Mouse (Mus musculus) stomach, postnatal 0 days (tissue): ENCODE data around the gene Atp4b. TPM values are rescaled to one million over a fixed set of nuclear protein-coding genes. Genes with fewer than 3 reads are reported as not detected.

Experiments
- ATAC-seq: fragments of 200-750 bp; cut with Nextera tagmentation; 2 replicates; pipeline ENCODE4 v1.8.0; 2017; ENCODE audit not compliant: low FRiP score, low TSS enrichment
- DNase-seq: peaks from one replicate; pipeline ENCODE4 v3.0.0-alpha.2; 2016; ENCODE audit warnings: low spot score
- H3K27ac ChIP-seq: fragments of 300-500 bp; sonication (generic); replicated peaks from 2 replicates; pipeline ENCODE4 v1.5.1; 2014; ENCODE audit warnings: mild to moderate bottlenecking, control low read depth
- H3K27me3 ChIP-seq: fragments of 300-500 bp; sonication (generic); 2 replicates; pipeline ENCODE4 v1.6.1; 2014; ENCODE audit warnings: low read length; ENCODE audit not compliant: control insufficient read depth, insufficient read depth
- H3K36me3 ChIP-seq: fragments of 300-500 bp; sonication (generic); 2 replicates; pipeline ENCODE4 v1.6.1; 2014; ENCODE audit warnings: low read length, mixed read lengths; ENCODE audit not compliant: control insufficient read depth, insufficient read depth
- H3K4me1 ChIP-seq: fragments of 300-500 bp; sonication (generic); replicated peaks from 2 replicates; pipeline ENCODE4 v1.6.1; 2014; ENCODE audit warnings: antibody characterized with exemption; ENCODE audit not compliant: control insufficient read depth, insufficient read depth
- H3K4me2 ChIP-seq: fragments of 300-500 bp; sonication (generic); replicated peaks from 2 replicates; pipeline ENCODE4 v1.6.1; 2014; ENCODE audit warnings: low read depth, mild to moderate bottlenecking, control low read depth, moderate library complexity
- H3K4me3 ChIP-seq: fragments of 300-500 bp; sonication (generic); 2 replicates; pipeline ENCODE4 v1.5.1; 2014; ENCODE audit warnings: low read depth, low read length, control low read depth
- H3K9ac ChIP-seq: fragments of 300-500 bp; sonication (generic); 2 replicates; pipeline ENCODE4 v1.6.1; 2014; ENCODE audit warnings: mild to moderate bottlenecking, low read length, control low read depth, mixed read lengths
- H3K9me3 ChIP-seq: fragments of 300-500 bp; sonication (generic); 2 replicates; pipeline ENCODE4 v1.6.1; 2016; ENCODE audit warnings: low read length; ENCODE audit not compliant: control insufficient read depth
- CTCF ChIP-seq: IDR thresholded peaks from 2 replicates; pipeline ENCODE4 v1.5.1; 2016; ENCODE audit warnings: antibody characterized with exemption, low read depth, mild to moderate bottlenecking, moderate library complexity
- EP300 ChIP-seq: optimal IDR thresholded peaks from 2 replicates; pipeline ENCODE3; 2016; ENCODE audit warnings: antibody characterized with exemption
- WGBS: fragments of 180-500 bp; shearing (Covaris S2); extraction: QIAGEN DNeasy Blood & Tissue Kit; methylation state at CpG from one replicate; pipeline ENCODE4 v1.1.7; 2014; 5-methylcytosine and 5-hydroxymethylcytosine counted together
- polyA plus RNA-seq: library from polyadenylated mRNA; unstranded; fragments of >200 nt; fragmentation: Nextera tagmentation; extraction: Ambion mirVana; gene quantifications from 2 replicates; pipeline ENCODE4 v1.2.1, GENCODE M21; 2015

Gene Atp4b
- polyA plus RNA-seq, 1 experiment from 2014 or later: 776 TPM

- TF ChIP-seq EP300 (no peak), CTCF (no peak)
- Histone ChIP-seq H3K9ac (no peak overlapping the region), H3K27me3 (no peaks in the 10 kb centered on the region), H3K36me3 (peaks cover 13% of the 10 kb centered on the region), H3K27ac (no peak overlapping the region), H3K9me3 (no peaks in the 10 kb centered on the region), H3K4me2 (no peak overlapping the region), H3K4me3 (no peak overlapping the region), H3K4me1 (no peaks in the 10 kb centered on the region)
- 90% methylated on average over 4 of the region's 4 CpGs for WGBS
- ATAC-seq (no peak), DNase-seq (no peak)
Measured at GRCm38 (mm10) chr8:13343134-13343533, 53.5 kb downstream of the Atp4b start.

- Histone ChIP-seq H3K27me3 (no peaks in the 10 kb centered on the region), H3K4me2 (no peak overlapping the region), H3K9me3 (no peaks in the 10 kb centered on the region), H3K36me3 (peaks cover 9% of the 10 kb centered on the region), H3K27ac (no peak overlapping the region), H3K9ac (no peak overlapping the region), H3K4me3 (no peak overlapping the region), H3K4me1 (no peaks in the 10 kb centered on the region)
- no peak for DNase-seq
- WGBS: 74% methylated on average over 2 of the region's 2 CpGs
- TF ChIP-seq CTCF (no peak), EP300 (no peak)
- no peak for ATAC-seq
Measured at GRCm38 (mm10) chr8:13342340-13342739, 54.3 kb downstream of the Atp4b start.

DNA sequence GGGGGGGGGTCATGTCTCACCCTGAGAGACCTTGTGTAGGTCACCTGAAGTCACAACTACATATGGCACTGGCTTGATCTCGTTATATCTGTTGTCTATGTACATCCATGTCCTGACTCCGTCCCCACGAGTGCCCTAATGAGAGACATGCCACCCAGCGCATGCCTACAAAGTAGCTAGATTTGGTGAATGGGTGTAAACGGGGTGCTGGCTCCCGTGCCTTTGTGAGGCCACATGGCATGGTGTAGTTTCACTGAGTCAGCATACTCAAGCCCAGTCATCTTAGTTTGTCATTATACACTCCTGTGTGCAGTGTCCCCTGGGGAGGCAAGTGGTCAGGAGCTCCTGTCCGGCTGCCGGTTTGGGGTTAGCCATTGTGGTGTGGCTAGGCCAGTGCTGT is 56.0 kb downstream of the Atp4b start:
- H3K27me3 ChIP-seq: no peaks in the 10 kb centered on the region
- 80% methylated on average over 8 of the region's 8 CpGs for WGBS
- H3K4me1 ChIP-seq: no peaks in the 10 kb centered on the region
- H3K4me2 ChIP-seq: no peak overlapping the region
- H3K27ac ChIP-seq: no peak overlapping the region
- no peak for ATAC-seq
- TF ChIP-seq EP300 (no peak), CTCF (no peak)
- no peak overlapping the region for H3K9ac ChIP-seq
- H3K36me3 ChIP-seq: peaks cover 3% of the 10 kb centered on the region; the same call in 1 of the 2 replicates
- H3K9me3 ChIP-seq: no peaks in the 10 kb centered on the region
- no peak overlapping the region for H3K4me3 ChIP-seq
- no peak for DNase-seq

GRCm38 (mm10) chr8:13339646-13339990 is 57.0 kb downstream of the Atp4b start:
- no peak overlapping the region for H3K27ac ChIP-seq
- peak overlapping the region; percentile 94 for H3K4me2 ChIP-seq
- H3K4me3 ChIP-seq: peak overlapping the region; percentile 70
- 3% methylated on average over 11 of the region's 11 CpGs for WGBS
- no peaks in the 10 kb centered on the region for H3K27me3 ChIP-seq
- H3K4me1 ChIP-seq: no peaks in the 10 kb centered on the region
- DNase-seq (no peak), ATAC-seq (no peak)
- H3K36me3 ChIP-seq: peaks cover 3% of the 10 kb centered on the region; the same call in 1 of the 2 replicates
- H3K9ac ChIP-seq: peak overlapping the region; percentile 97; the same call in 1 of the 2 replicates
- no peak for TF ChIP-seq EP300
- TF ChIP-seq CTCF: no peak
- H3K9me3 ChIP-seq: no peaks in the 10 kb centered on the region

GRCm38 (mm10) chr8:13338901-13339645 is 57.6 kb downstream of the Atp4b start:
- peak overlapping the region; percentile 70 for H3K4me3 ChIP-seq
- H3K27me3 ChIP-seq: no peaks in the 10 kb centered on the region
- peak; percentile 42 for DNase-seq
- peak overlapping the region; percentile 97 for H3K9ac ChIP-seq
- peaks cover under 1% of the 10 kb centered on the region; the same call in 1 of the 2 replicates for H3K36me3 ChIP-seq
- H3K4me1 ChIP-seq: no peaks in the 10 kb centered on the region
- peak overlapping the region; percentile 83 for H3K27ac ChIP-seq
- H3K4me2 ChIP-seq: peak overlapping the region; percentile 94
- TF ChIP-seq CTCF (no peak), EP300 (no peak)
- no peaks in the 10 kb centered on the region for H3K9me3 ChIP-seq
- ATAC-seq: peak; percentile 58
- under 1% methylated on average over 60 of the region's 70 CpGs for WGBS

GRCm38 (mm10) chr8:13338255-13338860 is 58.3 kb downstream of the Atp4b start, which contains the start of gene Tfdp1:
Gene Tfdp1 (plus strand): TSS chr8:13338751.
- peak within 1 kb of the TSS; percentile 83 for H3K27ac ChIP-seq
- H3K4me1 ChIP-seq: no peaks in the 10 kb centered on the region
- peak within 1 kb of the TSS; percentile 94 for H3K4me2 ChIP-seq
- ATAC-seq (peak; percentile 92), DNase-seq (peak; percentile 87)
- TF ChIP-seq EP300 (no peak), CTCF (no peak)
- H3K36me3 ChIP-seq: no peaks in the 10 kb centered on the region
- peak within 1 kb of the TSS; percentile 97 for H3K9ac ChIP-seq
- 1% methylated on average over 26 of the region's 72 CpGs for WGBS
- H3K9me3 ChIP-seq: no peaks in the 10 kb centered on the region
- H3K4me3 ChIP-seq: peak within 1 kb of the TSS; percentile 70
- H3K27me3 ChIP-seq: no peaks in the 10 kb centered on the region
